Mouse (Mus musculus) Muller cell, postnatal 12 days (primary cell): ENCODE measurements around the gene Fscn2.

Source experiments
- DNase-seq: peaks from one replicate; pipeline ENCODE4 v3.0.0-alpha.2; 2015; ENCODE audit errors: inconsistent ontology term

Fscn2 gene

DNA sequence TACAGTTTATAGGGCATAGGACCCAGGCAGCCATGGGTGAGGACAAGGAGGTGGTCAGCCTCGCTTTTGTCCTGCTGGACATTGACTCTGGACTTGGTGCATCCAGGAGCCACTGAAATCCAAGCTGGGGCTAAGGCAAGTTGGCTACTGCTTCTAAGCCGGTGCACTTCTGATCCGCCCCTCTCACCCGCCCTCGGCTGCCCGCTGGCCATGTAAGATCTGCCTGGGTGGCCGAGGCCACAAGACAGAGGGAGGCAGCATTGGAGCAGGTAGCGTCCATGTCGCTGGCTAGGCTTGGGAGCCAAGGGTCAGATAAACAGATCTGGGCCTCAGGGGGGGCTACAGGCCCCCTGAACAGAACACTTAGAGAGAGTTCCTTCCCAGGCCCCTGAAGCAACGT lies at the start of gene Fscn2:
Gene Fscn2 (plus strand): TSS at position 240 of the 400 bp plus-strand sequence.
- DNase-seq, result no peak

DNA sequence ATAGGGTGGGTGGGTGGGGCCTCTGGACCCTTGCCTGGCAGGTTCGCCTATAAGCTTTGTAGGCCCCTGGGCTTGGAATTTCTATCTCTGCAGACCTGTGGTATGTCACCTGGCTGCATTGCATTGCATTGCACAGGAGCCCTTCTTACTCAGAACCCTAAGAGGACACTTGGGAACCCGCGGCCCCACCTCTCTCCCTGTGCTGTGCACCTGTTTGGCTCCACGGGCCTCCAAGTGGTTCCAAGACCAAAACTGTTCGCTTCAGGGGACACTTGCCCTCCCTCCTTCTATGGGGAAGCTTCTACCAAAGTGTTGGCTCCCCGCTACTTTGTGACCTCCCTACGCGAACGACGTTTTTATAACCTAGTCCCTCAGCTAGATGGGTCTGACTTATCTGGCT lies 49.8 kb upstream of the Fscn2 start:
- no peak for DNase-seq

DNA sequence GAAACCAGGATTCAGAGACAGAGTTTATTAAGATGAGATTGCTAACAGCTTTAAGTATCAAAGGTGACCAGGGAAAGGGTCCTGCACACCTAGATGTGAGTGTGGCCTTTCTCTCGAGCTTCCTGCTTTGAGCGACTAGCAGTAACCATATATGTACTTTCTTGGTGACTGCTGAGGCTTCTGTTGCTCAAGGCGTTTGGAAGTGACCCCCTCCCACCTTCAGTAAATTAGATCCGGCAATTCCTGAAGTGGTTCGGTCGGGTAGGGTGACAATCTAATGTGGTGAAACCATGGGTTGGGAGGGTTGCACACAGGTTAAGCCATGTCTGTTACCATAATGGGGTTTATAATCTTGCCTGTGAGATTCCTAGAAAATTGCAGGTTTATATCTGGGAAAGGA lies 49.3 kb upstream of the Fscn2 start:
- DNase-seq, result no peak

DNA sequence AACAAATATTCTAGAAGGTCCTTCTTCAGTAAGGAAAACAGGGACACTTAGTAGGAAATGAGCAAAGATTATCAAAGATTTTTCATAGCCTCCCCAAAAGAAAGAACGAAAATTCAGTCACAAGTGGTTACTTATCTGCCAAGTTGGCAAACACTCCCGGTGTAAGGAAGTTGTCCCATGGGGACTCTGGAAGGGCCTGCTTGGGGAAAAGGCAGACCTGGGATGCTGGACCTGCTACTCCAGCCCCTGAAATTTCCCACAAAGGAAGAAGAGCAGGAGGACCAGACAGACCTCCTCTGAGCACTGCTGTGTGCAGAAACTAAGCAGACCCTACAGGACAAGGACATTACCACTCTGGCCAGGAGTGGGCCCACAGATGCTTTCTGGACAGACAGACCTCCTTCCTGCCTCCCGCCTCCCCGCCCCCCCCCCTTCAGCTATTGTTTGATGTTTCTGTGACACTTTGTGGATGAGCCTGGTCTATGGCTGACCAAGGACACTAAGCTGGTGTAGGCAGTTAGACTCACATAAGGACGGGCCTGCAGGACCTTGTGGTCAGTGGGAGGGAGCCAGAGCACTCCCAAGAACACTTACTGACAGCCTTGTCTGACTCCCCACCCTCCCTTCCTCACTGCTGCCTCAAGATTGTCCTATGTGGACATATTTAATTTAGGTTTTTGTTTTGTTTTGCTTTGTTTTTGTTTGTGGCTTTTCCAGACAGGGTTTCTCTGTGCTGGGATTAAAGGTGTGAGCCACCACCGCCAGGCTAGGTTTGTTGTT lies 47.2 kb upstream of the Fscn2 start:
- DNase-seq, result no peak

DNA sequence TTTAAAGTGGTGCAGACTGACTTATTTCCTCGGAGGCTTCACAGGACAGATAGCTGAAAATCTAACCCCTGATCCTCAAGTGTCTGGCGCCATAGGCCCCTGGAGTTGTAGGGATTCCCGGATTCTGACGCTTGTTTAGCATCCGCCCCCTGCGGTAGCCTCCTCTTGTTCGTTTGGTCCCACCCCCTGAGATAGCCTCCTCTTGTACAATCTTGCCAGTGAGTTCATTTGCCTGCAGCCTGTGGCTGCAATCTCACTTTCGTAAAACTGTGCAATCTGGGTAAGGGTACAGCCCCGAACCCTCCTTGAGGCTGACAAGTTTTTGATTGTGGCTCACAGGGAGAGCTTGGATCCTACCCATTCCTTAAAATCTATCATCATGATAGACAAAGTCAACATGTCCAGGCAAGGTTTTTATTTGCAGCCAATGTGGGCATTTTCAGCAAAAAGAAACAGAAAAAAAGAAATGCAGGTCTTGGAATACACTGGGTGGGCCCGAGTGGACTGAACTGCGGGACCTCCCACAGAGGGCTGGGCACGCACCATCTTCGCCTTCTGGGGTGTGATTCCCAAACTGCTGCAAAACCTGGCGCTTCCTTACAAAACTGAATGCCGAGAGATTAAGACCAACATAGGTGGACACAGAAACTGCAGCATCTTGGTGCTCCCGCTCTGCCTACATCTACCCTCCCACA lies 46.5 kb upstream of the Fscn2 start:
- DNase-seq, result no peak

DNA sequence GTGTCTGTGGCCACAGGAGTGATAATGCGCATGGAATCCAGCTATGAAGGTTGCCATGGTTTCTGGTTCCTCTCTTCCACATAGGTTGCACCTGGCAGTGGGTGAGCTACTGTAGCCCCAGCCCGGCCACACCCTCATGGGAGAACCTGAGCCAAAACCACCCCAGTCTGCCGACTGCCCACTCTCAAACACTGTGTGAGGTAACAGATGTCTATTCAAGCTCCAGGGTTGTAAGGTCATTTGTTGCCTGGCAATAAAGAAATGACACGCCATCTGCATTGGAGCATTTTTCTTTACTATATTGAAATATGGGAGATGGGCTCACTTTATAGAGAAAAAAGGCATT lies 45.9 kb upstream of the Fscn2 start:
- peak; percentile 69 for DNase-seq

DNA sequence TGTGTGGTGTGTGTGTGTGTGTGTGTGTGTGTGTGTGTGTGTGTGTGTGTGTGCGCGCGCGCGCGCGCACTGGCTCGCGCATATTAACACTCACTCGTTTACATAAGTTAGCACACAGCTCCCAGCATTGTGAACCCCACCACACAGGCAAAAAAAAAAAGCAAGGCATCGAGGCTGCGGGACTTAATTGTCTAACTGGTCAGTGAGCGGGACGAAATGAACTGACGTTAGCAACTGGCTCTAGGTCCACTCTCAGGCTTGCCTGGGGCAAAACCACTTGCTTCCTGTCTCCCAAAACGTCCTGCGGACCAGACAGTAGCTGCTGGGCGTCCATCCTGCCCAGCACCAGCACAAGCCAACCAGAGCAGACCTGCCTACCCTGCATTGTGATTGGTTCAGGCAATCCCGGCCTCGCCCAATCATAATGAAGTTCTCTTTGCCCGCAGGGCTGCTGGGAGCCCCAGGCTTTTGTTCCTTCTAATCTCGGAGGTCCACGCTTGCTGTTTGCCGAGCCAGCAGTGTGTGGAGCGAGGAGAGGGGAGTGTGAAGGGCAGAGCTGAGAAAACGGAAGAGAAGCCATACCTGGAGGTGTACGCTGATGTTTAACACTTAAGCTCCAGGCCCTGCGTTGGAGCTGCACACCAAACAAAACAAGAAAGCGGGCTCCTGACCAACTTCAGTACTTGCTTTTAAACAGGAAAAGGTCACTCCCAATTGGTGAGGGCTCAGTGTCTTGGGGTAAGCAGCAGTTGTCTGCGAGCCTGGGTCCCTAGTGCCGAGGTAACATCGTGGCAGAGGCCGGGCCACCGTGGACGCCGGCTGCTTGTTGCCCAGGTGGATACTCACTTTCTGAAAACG lies 45.3 kb upstream of the Fscn2 start:
- peak; percentile 97 for DNase-seq

DNA sequence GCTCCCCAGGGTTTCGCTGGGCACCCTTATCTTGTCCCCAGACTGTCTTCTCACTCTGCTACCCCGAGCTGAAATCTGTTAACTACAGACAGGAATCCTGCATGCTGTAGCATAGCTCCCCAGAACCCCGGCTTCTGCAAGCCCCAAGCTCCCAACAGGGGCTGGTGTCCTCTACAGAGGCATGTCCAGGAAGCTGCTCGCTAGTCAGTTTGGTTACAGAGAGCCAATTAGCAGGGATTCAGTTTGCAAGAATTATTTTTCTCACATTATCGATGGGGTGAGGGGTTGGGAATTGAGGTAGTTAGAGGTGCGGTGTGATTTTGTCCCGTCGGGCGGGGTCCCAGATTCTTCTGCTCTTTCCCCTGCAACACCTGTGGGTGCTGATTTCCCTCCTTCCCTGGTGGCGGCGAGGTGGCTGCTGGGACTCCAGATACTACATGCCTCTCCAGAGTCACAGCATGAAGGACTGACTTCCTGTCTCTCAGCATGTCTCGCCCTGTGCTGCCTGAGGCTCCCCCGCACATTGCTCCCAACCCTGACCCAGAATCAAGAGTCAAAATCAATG lies 44.6 kb upstream of the Fscn2 start:
- no peak for DNase-seq

DNA sequence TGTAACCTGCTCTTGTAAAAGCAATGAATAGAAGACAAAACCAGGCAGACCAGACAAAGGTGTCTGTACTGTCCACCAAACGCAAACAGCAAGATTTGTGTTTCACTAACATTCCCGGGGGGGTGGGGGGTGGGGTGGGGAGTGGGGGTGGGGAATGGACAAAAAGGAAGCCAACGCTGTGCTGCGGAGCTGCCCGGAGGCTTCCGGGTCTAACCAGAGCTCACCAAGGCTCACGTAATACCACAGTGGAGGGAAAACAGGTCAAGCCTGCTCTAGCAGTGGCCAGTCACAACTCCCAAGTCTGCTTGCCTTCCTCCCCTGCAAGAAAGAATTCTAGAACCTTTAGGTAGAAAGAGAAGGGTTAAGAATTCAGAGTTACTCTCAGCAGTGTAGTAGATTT lies 43.9 kb upstream of the Fscn2 start:
- DNase-seq, result no peak

DNA sequence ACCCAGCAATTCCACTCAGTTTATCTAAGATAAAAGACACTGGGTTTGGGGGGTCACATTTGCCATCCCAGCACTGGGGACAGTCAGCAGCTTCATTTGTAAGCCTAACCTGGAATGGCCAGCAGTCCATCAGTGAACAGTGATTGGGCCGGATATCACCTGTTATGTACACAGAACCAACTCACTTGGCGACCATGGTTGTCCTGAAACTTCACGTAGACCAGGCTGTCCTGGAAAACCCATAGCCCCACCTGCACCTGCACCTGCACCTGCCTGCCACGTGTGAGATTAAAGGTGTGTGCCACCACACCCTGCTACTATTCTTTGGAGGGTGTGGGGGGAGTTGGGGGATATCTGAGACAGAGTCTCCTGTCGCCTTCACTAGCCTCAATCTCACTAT lies 42.0 kb upstream of the Fscn2 start:
- no peak for DNase-seq

DNA sequence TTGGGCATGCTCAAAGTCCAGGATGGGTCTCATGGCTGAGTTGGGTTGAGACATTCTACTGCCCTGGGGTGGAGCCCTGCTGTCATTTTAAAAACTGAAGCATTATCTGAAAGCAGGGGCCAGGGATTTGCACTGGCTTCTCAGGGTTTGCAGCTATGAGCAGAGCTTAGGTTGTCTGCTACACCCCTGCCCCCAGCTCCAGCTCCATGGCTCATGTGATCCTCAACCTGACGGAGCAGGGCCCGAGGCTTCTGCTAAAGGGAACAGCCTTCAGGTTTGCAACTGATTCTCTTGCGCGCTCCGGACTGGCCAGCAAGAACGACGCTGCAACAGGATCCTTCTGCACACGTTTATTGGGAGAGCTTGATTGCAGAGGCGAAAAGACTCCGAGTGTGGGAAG lies 41.2 kb upstream of the Fscn2 start:
- no peak for DNase-seq

DNA sequence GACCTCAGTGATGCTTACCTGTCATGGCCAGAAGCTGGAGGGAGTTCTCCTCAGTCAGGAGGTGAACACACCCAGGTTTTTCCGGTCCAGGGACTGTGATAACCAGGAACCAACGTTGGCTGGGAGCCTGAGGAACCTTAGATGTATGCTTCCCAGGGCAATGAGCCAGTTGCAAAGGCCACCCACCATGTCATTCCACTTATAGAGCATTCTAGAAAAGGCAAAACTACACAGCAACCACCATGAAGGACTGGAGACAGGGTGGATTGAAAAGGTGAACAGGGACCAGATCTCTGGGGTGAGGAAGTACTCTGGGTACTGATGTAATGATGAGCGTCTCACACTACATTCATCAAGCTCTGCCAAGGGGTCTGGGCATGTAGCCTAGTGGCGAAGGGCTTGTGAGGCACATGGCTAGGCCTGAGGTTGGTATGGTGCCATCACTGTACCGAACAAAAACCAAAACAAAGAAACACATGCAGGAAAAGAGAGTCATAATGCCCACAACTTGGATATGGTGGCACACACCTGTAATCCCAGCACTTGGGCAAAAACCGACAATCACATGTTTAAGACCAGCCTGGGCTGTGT lies 25.8 kb upstream of the Fscn2 start:
- DNase-seq, result peak; percentile 50

DNA sequence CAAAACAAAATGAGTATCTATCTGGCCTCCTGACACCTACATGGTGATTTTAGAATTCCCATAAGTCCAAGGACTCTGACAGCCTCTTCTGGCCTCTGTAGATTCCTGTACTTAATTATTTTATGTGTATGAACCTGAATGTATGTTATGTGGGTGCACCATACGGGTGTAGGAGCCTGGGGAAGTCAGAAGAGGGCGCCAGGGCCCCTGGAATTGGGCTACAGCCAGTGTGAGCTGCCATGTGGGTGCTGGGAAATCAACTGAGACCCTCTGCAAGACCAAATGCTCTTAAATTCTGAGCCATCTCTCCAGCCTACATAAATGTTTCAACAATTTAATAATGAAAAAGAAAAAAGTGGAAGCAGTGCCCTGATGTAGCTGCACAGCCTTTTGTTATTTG lies 23.9 kb upstream of the Fscn2 start:
- DNase-seq, result no peak

DNA sequence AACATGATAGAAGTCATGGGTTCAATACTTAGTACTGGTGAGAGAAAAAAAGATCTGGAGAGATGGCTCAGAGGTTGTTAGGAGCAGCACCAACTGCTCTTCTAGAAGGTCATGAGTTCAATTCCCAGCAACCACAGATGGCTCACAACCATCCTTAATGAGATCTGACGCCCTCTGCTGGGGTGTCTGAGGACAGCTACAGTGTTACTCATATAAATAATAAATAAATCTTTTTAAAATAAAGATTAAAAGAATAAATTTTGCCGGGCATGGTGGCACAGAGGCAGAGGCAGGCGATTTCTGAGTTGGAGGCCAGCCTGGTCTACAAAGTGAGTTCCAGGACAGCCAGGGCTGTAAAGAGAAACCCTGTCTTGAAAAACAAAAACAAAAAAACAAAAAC lies 22.5 kb upstream of the Fscn2 start:
- no peak for DNase-seq

DNA sequence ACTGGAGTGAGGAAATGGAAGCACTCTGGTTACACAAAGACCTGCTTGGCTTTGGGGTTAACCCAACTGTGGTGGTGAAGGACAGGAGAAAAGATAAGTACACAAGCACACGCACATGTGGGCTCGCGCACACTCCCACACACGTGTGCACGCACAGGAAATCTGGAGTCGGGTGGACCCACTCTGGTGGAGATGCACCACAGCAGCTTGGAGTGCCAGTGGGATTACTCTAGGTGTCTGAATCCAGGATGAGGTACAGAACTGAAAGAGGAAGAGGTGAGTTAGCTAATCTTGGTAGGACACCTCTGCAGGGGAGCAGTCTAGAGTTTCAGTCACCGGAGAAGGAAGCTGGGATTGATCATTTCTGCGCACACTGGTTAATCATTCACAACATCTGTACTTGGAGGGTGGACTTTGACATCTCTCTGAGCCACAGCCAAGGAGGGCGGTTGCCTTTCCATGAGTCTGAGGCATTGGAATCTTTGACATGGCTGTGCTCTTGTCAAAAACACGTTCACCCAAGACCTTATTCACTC lies 21.3 kb upstream of the Fscn2 start:
- no peak for DNase-seq

DNA sequence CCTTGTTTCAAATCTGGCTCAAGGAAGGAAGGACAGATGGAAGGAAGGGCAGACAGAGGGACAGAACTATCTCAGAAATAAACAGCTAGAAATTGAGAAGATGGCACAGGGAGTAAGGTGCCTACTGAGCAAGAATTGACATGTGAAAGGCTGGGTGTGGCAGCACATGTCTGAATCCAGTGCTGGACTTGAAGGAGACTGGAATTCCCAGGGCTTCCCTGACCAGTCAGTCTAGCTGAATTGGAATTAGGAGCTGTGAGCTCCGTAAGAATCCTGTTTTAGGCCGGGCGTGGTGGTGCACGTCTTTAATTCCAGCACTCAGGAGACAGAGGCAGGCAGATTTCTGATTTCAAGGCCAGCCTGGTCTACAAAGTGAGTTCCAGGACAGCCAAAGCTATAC lies 19.7 kb upstream of the Fscn2 start:
- no peak for DNase-seq

DNA sequence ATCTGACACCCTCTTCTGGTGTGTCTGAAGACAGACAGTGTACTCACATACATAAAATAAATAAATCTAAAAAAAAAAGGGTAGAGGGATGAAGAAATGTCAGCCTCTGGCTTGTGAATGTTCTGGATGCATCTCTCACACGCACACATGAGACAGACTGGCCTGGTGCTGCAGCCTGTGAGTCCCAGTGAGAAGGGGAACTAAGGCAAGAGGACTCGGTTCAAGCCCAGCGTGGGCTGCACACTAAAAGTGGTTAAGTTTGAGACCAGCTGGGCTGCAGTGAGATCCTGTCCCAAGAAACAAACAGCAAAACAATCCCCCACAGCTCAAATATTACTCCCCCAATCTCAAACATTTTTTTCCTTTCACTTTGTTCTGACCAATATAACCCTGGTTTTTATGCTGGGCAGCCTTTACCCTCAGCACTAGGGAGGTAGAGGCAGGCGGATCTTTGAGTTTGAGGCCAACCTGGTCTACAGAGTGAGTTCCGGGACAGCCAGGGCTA lies 18.6 kb upstream of the Fscn2 start:
- no peak for DNase-seq

DNA sequence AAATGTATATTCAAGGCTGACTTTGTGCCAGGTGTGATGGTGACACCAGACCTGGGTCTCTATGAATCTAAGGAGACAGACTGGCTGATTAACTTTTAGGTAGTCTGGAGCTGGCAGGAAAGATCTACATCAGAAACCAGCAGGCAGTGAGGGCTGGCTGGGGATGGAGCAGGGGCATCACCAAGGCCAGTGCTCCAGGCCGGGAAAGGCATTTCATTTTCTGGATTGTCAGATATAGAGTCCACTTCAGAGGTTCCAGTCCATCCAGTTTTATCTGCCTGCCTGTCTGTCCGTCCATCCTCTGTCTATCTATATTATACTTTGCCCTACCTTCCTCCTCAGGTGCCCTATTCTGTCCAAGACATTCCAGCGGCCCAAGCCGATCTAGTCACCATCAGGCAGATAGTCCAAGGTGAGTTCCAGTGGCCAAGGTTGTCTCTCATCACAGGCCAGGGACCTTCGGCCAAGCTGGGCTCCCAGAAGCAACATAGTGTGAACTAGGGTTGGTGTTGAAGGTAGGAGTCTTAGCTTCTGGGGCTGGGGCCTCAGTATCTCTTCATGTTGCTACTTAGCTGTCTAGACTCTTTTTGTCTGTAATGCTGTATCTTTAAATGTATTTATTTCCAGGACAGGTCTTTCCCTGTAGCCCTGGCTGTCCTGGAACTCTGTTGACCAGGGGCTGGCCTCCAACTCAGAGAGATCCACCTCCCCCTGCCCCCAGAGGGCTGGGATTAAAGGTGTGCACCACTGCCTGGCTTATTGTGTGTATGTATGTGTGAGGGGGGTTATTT lies 17.6 kb upstream of the Fscn2 start:
- DNase-seq, result peak; percentile 78

DNA sequence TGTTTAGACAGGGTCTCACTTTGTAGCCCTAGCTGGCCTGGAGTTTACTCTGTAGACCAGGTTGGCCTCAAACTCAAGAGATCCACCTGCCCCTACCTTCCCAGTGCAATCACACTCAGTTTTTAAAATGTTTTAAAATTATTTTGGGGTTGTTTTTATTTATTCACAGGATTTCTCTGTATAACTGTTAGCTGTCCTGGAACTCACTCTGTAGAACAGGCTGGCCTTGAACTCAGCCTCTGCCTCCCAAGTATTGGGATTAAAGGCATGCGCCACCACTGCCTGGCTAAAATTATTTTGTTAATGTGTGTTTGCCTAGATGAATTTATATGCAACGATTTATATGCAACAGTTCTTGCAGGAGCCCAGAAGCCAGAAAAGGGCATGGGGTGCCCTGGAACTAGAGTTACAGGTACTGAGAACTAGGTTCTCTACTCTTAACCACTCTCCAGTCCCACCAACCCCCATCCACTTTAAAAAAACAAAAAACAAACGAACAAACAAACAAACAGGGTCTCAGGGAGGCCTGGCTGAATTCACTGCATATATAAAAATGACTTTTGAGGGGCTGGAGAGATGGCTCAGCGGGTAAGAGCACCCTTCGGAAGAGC lies 16.9 kb upstream of the Fscn2 start:
- peak; percentile 25 for DNase-seq

DNA sequence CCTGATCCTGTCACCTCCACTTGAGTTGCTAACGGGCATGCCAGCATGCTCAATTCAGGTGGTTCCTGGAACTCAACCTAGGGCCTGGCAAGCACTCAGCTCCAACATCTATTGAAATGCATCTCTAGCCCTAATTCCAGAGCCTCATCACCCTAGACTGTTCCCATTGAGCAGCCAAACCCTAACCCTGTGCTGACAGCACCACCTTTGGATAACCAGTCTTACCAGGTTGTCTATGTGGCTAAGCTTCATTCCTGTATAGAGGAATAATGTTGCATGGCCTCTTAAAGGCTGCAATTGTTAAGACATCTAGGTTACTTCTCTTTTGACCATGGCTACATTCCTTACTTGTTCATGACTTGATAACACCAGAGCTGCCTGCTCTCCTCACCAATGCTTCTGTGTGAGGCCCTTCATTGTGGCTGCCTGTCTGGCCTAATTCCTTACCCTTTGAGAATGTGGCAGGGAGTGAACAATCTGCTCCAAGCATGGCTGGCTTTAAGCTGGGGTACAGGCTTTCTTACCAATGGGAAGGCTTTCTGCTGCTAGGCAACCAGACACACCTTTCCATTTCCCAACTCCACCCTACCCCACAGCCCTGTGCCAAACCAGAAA lies 16.2 kb upstream of the Fscn2 start:
- DNase-seq, result no peak
